Mouse (Mus musculus): Measurements from ENCODE around the gene 6330409D20Rik. TPM values are rescaled to one million over a fixed set of nuclear protein-coding genes. Genes with fewer than 3 reads are reported as not detected.

The 6330409D20Rik gene
- polyA plus RNA-seq, 1 experiment from 2014 or later, result 3.2 TPM

DNA sequence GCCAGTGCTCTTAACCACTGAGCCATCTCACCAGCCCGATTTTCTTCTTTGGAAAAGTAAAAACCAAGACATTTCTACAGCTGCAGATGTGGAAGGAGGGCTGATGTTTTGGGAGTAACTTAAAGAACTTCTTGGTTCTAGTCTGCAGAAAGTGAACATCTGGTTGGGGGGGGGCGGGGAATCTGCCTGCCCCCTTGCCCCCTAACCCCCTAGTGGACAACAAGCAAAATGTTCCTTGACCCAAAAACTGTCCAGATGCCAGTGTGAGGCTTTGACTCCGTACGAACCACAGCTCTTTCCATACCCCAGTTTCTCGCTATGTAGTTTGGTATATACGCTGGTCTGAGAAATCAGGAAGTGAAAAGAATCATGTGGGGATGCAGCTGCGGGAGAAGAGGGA, 9.4 kb upstream of the 6330409D20Rik start:
- Histone ChIP-seq H3K36me3 (ENCODE audit: control insufficient read depth, insufficient read depth, low read length) (peaks cover 77% of the 10 kb centered on the region), H3K4me1 (ENCODE audit: control insufficient read depth, insufficient read depth, low read length) (0 out of 2 replicates have a peak, but pooled peaks cover 12% of the 10 kb centered on the region), H3K27ac (ENCODE audit: low read depth, low read length) (no peak overlapping the region), H3K4me3 (ENCODE audit: low read depth, low read length) (no peak overlapping the region), H3K9ac (ENCODE audit: low read length) (no peak overlapping the region), H3K27me3 (replicated peaks; ENCODE audit: control insufficient read depth, insufficient read depth, low read length) (no peaks in the 10 kb centered on the region), H3K9me3 (replicated peaks; ENCODE audit: control insufficient read depth, low read length) (no peaks in the 10 kb centered on the region), H3K4me2 (ENCODE audit: low read length) (no peak overlapping the region)
- ATAC-seq, result no peak
- WGBS, result 78% methylated on average over 7 of the region's 7 CpGs
- no peak for DNase-seq (ENCODE audit: low spot score)

- H3K9ac ChIP-seq (ENCODE audit: low read length), result no peak overlapping the region
- no peak overlapping the region for H3K4me2 ChIP-seq (ENCODE audit: low read length)
- H3K9me3 ChIP-seq (replicated peaks; ENCODE audit: control insufficient read depth, low read length), result no peaks in the 10 kb centered on the region
- H3K36me3 ChIP-seq (ENCODE audit: control insufficient read depth, insufficient read depth, low read length), result peaks cover 72% of the 10 kb centered on the region
- H3K4me3 ChIP-seq (ENCODE audit: low read depth, low read length), result no peak overlapping the region
- WGBS, result 87% methylated on average over 16 of the region's 16 CpGs
- no peak overlapping the region for H3K27ac ChIP-seq (ENCODE audit: low read depth, low read length)
- H3K27me3 ChIP-seq (replicated peaks; ENCODE audit: control insufficient read depth, insufficient read depth, low read length), result no peaks in the 10 kb centered on the region
- H3K4me1 ChIP-seq (ENCODE audit: control insufficient read depth, insufficient read depth, low read length), result 0 out of 2 replicates have a peak, but pooled peaks cover 12% of the 10 kb centered on the region
- DNase-seq (ENCODE audit: low spot score) (no peak), ATAC-seq (no peak)
Observed at GRCm38 (mm10) chr2:32749082-32749481, 8.3 kb upstream of the 6330409D20Rik start.

DNA sequence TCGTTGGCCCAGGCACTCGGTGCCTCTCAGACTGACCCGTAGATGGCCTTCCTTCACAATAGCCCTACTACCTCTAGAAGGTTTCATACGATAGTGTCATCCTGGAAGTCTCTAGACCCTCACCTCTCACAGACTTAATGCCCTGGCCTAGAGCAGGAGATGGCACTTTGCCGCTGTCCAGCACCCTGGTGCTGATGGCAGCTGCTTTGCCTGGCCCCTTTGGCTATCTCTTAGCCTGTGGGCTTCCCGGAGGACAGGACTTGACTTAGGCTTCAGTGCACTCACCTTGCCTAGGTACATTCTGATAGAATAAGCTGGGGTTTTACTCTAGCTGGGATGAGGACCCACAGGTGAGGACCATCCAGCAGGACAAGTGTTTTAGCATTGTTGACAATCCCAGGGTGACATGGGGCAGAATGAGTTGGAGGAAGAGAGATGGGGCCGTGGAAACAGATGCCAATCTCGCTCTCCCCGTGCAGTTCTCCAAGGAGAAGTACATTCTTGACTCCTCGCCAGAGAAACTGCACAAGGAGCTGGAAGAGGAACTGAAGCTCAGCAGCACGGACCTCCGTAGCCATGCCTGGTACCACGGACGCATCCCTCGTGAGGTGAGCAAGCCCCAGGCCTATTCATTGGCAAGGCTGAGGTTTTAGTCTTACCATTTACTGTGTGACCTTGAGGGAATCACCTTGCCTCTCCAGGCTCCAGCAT, 3.6 kb upstream of the 6330409D20Rik start:
- 72% methylated on average over 15 of the region's 15 CpGs for WGBS
- H3K36me3 ChIP-seq (ENCODE audit: control insufficient read depth, insufficient read depth, low read length), result peaks cover 43% of the 10 kb centered on the region
- no peaks in the 10 kb centered on the region for H3K9me3 ChIP-seq (replicated peaks; ENCODE audit: control insufficient read depth, low read length)
- no peaks in the 10 kb centered on the region for H3K27me3 ChIP-seq (replicated peaks; ENCODE audit: control insufficient read depth, insufficient read depth, low read length)
- no peaks in the 10 kb centered on the region for H3K4me1 ChIP-seq (ENCODE audit: control insufficient read depth, insufficient read depth, low read length)
- H3K4me2 ChIP-seq (ENCODE audit: low read length), result no peak overlapping the region
- DNase-seq (ENCODE audit: low spot score), result no peak
- ATAC-seq, result no peak
- no peak overlapping the region for H3K27ac ChIP-seq (ENCODE audit: low read depth, low read length)
- H3K4me3 ChIP-seq (ENCODE audit: low read depth, low read length), result no peak overlapping the region
- H3K9ac ChIP-seq (ENCODE audit: low read length), result no peak overlapping the region

- H3K9me3 ChIP-seq (replicated peaks; ENCODE audit: control insufficient read depth, low read length), result no peaks in the 10 kb centered on the region
- H3K27me3 ChIP-seq (replicated peaks; ENCODE audit: control insufficient read depth, insufficient read depth, low read length), result no peaks in the 10 kb centered on the region
- peak overlapping the region; percentile 97 for H3K4me2 ChIP-seq (ENCODE audit: low read length)
- WGBS, result 0% methylated on average over 18 of the region's 18 CpGs
- peak overlapping the region; percentile 80 for H3K27ac ChIP-seq (ENCODE audit: low read depth, low read length)
- peak overlapping the region; percentile 84 for H3K9ac ChIP-seq (ENCODE audit: low read length)
- H3K4me1 ChIP-seq (ENCODE audit: control insufficient read depth, insufficient read depth, low read length), result no peaks in the 10 kb centered on the region
- peak; percentile 94 for ATAC-seq
- peak overlapping the region; percentile 79 for H3K4me3 ChIP-seq (ENCODE audit: low read depth, low read length)
- peak; percentile 94 for DNase-seq (ENCODE audit: low spot score)
- H3K36me3 ChIP-seq (ENCODE audit: control insufficient read depth, insufficient read depth, low read length), result peaks cover 24% of the 10 kb centered on the region
Observed at GRCm38 (mm10) chr2:32742173-32742531, 1.3 kb upstream of the 6330409D20Rik start.

GRCm38 (mm10) chr2:32741273-32742172, 707 bp upstream of the 6330409D20Rik start:
- 2% methylated on average over 45 of the region's 58 CpGs for WGBS
- Histone ChIP-seq H3K4me1 (ENCODE audit: control insufficient read depth, insufficient read depth, low read length) (no peaks in the 10 kb centered on the region), H3K4me3 (ENCODE audit: low read depth, low read length) (peak overlapping the region; percentile 79), H3K4me2 (ENCODE audit: low read length) (peak overlapping the region; percentile 97), H3K27ac (ENCODE audit: low read depth, low read length) (peak overlapping the region; percentile 80), H3K9me3 (replicated peaks; ENCODE audit: control insufficient read depth, low read length) (no peaks in the 10 kb centered on the region), H3K36me3 (ENCODE audit: control insufficient read depth, insufficient read depth, low read length) (peaks cover 19% of the 10 kb centered on the region), H3K27me3 (replicated peaks; ENCODE audit: control insufficient read depth, insufficient read depth, low read length) (no peaks in the 10 kb centered on the region), H3K9ac (ENCODE audit: low read length) (peak overlapping the region; percentile 84)
- DNase-seq (ENCODE audit: low spot score) (peak; percentile 82), ATAC-seq (peak; percentile 69)

GRCm38 (mm10) chr2:32739311-32739710, 1.5 kb downstream of the 6330409D20Rik start:
- no peaks in the 10 kb centered on the region for H3K36me3 ChIP-seq (ENCODE audit: control insufficient read depth, insufficient read depth, low read length)
- H3K9ac ChIP-seq (ENCODE audit: low read length), result no peak overlapping the region
- no peaks in the 10 kb centered on the region for H3K27me3 ChIP-seq (replicated peaks; ENCODE audit: control insufficient read depth, insufficient read depth, low read length)
- H3K27ac ChIP-seq (ENCODE audit: low read depth, low read length), result no peak overlapping the region; the same call in 1 of the 2 replicates
- no peaks in the 10 kb centered on the region for H3K4me1 ChIP-seq (ENCODE audit: control insufficient read depth, insufficient read depth, low read length)
- H3K4me3 ChIP-seq (ENCODE audit: low read depth, low read length), result no peak overlapping the region
- no peak overlapping the region for H3K4me2 ChIP-seq (ENCODE audit: low read length)
- DNase-seq (ENCODE audit: low spot score), result no peak
- no peaks in the 10 kb centered on the region for H3K9me3 ChIP-seq (replicated peaks; ENCODE audit: control insufficient read depth, low read length)
- ATAC-seq, result no peak
- 74% methylated on average over 4 of the region's 4 CpGs for WGBS

DNA sequence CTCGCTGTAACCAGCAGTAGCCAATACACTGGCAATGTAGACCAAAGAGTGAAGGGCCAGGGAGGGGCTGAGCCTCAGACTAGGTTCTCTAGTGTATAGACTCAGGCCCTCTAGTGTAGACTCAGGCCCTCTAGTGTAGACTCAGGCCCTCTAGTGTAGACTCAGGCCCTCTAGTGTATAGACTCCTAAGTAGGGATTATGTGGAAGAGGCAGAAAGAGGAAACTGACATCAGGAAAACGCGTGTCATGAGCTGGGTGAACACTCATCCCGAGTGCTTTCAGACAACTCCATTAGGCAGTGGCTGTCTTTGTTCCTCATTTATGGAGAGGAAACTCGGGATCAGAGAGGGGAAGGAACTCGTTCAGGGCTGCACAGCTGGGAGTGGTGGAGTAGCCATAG, 3.8 kb downstream of the 6330409D20Rik start:
- Histone ChIP-seq H3K4me3 (ENCODE audit: low read depth, low read length) (no peak overlapping the region), H3K4me1 (ENCODE audit: control insufficient read depth, insufficient read depth, low read length) (no peaks in the 10 kb centered on the region), H3K9me3 (replicated peaks; ENCODE audit: control insufficient read depth, low read length) (no peaks in the 10 kb centered on the region), H3K4me2 (ENCODE audit: low read length) (no peak overlapping the region), H3K9ac (ENCODE audit: low read length) (no peak overlapping the region), H3K27ac (ENCODE audit: low read depth, low read length) (no peak overlapping the region), H3K36me3 (ENCODE audit: control insufficient read depth, insufficient read depth, low read length) (no peaks in the 10 kb centered on the region), H3K27me3 (replicated peaks; ENCODE audit: control insufficient read depth, insufficient read depth, low read length) (no peaks in the 10 kb centered on the region)
- no peak for ATAC-seq
- 49% methylated on average over 6 of the region's 6 CpGs for WGBS
- DNase-seq (ENCODE audit: low spot score), result no peak

- Histone ChIP-seq H3K9me3 (replicated peaks; ENCODE audit: control insufficient read depth, low read length) (no peaks in the 10 kb centered on the region), H3K36me3 (ENCODE audit: control insufficient read depth, insufficient read depth, low read length) (no peaks in the 10 kb centered on the region), H3K9ac (ENCODE audit: low read length) (no peak overlapping the region), H3K4me2 (ENCODE audit: low read length) (no peak overlapping the region), H3K27ac (ENCODE audit: low read depth, low read length) (no peak overlapping the region), H3K27me3 (replicated peaks; ENCODE audit: control insufficient read depth, insufficient read depth, low read length) (no peaks in the 10 kb centered on the region), H3K4me1 (ENCODE audit: control insufficient read depth, insufficient read depth, low read length) (no peaks in the 10 kb centered on the region), H3K4me3 (ENCODE audit: low read depth, low read length) (no peak overlapping the region)
- DNase-seq (ENCODE audit: low spot score) (no peak), ATAC-seq (no peak)
- WGBS, result 42% methylated on average over 3 of the region's 3 CpGs
Observed at GRCm38 (mm10) chr2:32736306-32736829, 4.4 kb downstream of the 6330409D20Rik start.

Measured in forebrain, embryonic 14.5 days (tissue).